Mouse (Mus musculus): ENCODE measurements around the gene Skp1a.

DNA sequence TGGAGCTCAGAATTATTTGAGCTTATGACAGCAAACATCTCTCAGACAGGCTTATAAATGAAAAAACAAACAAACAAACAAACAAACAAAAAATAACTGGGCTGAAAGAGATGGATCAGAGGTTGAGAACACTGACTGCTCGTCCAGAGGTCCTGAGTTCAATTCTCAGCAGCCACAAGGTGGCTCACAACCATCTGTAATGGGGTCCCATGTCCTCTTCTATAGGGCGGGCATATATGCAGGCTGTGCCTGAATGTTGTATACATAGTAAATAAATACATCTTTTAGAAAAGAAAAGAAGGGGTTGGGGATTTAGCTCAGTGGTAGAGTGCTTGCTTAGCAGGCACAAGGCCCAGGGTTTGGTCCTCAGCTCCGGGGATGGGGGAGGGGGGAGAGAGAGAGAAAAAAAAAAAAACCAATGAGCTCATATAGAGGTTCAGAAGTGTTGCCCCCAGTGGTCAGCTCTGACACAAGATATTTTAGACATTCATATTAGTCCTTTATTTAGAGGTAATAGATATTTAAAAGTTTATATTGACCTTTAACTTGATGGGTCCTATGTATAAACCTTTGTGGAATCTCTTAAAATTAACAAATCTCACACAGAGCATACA lies 5.7 kb upstream of the Skp1a start:
- TF ChIP-seq CTCF (IDR thresholded peaks at IDR 0.05) = no peak
- no peak for TF ChIP-seq POLR2A (IDR thresholded peaks at IDR 0.05; ENCODE audit: insufficient read depth, low read depth, low read length)

Data from heart, adult 2 months (tissue).